Mouse (Mus musculus) liver, embryonic 14.5 days (tissue): ENCODE measurements around the gene Pon1. TPM values are rescaled to one million over a fixed set of nuclear protein-coding genes. Genes with fewer than 3 reads are reported as not detected.

Source experiments
- ATAC-seq: fragments of 200-750 bp; cut with Nextera tagmentation; 2 replicates; pipeline ENCODE4 v1.8.0; 2017; ENCODE audit warnings: moderate number of reproducible peaks, mild to moderate bottlenecking, moderate library complexity; ENCODE audit not compliant: insufficient read depth
- DNase-seq, 3 experiments: peaks; one replicate each; pipeline ENCODE4 v3.0.0-alpha.2; 2012 to 2013; ENCODE audit warnings: low read depth in 3 of 3, low spot score in 3 of 3
- H3K27ac ChIP-seq: fragments of 300-500 bp; sonication (generic); 2 replicates; pipeline ENCODE4 v1.5.1; 2014; ENCODE audit warnings: moderate library complexity, mild to moderate bottlenecking, control low read depth, inconsistent platforms
- H3K27me3 ChIP-seq: fragments of 300-500 bp; sonication (generic); 2 replicates; pipeline ENCODE4 v1.6.1; 2014; ENCODE audit warnings: mild to moderate bottlenecking, low read length, moderate library complexity; ENCODE audit not compliant: control insufficient read depth, insufficient read depth
- H3K36me3 ChIP-seq: fragments of 300-500 bp; sonication (generic); replicated peaks from 2 replicates; pipeline ENCODE4 v1.6.1; 2014; ENCODE audit warnings: low read depth; ENCODE audit not compliant: control insufficient read depth, insufficient read depth
- H3K4me1 ChIP-seq, 2 experiments: fragments of 200-500 bp in 1 of 2; fragments of 300-500 bp in 1 of 2; sonication (generic) in 1 of 2; replicated peaks; 2 replicates each; pipeline ENCODE4 v1.6.1; 2012 to 2014; ENCODE audit warnings: antibody characterized with exemption in 1 of 2, inconsistent platforms in 1 of 2, low read length in 1 of 2; ENCODE audit not compliant: control insufficient read depth in 2 of 2, insufficient read depth in 2 of 2
- H3K4me2 ChIP-seq: fragments of 300-500 bp; sonication (generic); 2 replicates; pipeline ENCODE4 v1.6.1; 2014; ENCODE audit warnings: low read depth, mild to moderate bottlenecking, control low read depth, moderate library complexity
- H3K4me3 ChIP-seq, 2 experiments: fragments of 200-500 bp in 1 of 2; fragments of 300-500 bp in 1 of 2; sonication (generic) in 1 of 2; 2 replicates each; pipeline ENCODE4 v1.5.1; 2012 to 2014; ENCODE audit warnings: low read depth in 2 of 2, low read length in 2 of 2, mild to moderate bottlenecking in 2 of 2, control low read depth in 1 of 2, inconsistent platforms in 1 of 2, moderate library complexity in 1 of 2; ENCODE audit not compliant: insufficient read depth in 1 of 2
- H3K9ac ChIP-seq: fragments of 300-500 bp; sonication (generic); replicated peaks from 2 replicates; pipeline ENCODE4 v1.6.1; 2014; ENCODE audit warnings: mild to moderate bottlenecking, control low read depth, moderate library complexity
- H3K9me3 ChIP-seq: fragments of 300-500 bp; sonication (generic); 2 replicates; pipeline ENCODE4 v1.6.1; 2016; ENCODE audit warnings: low read length, mixed read lengths; ENCODE audit not compliant: control insufficient read depth
- CTCF ChIP-seq: IDR thresholded peaks from 2 replicates; pipeline ENCODE4 v1.5.1; 2016; ENCODE audit warnings: antibody characterized with exemption, low read depth, control low read depth
- EP300 ChIP-seq: IDR thresholded peaks from 2 replicates; pipeline ENCODE4 v1.6.1; 2016; ENCODE audit warnings: antibody characterized with exemption, low read depth
- WGBS: fragments of 180-500 bp; shearing (Covaris S2); extraction: QIAGEN DNeasy Blood & Tissue Kit; methylation state at CpG from one replicate; pipeline ENCODE4 v1.1.7; 2014; ENCODE audit not compliant: insufficient replicate concordance; 5-methylcytosine and 5-hydroxymethylcytosine counted together
- polyA plus RNA-seq, 2 experiments: library from polyadenylated mRNA; depleted of rRNA in 1 of 2; stranded (reverse) in 1 of 2; unstranded in 1 of 2; fragments of >200 nt; fragmentation: Nextera tagmentation in 1 of 2; extraction: Ambion mirVana in 1 of 2; gene quantifications; 2 replicates each; pipeline versions ENCODE4 v1.2.1 to v1.2.3; 2012 to 2014

The Pon1 gene
- polyA plus RNA-seq, 2 experiments = 1.9 to 4.4 TPM

- no peak for DNase-seq
- ATAC-seq = no peak
- no peaks in the 10 kb centered on the region for H3K27me3 ChIP-seq
- no peak overlapping the region for H3K27ac ChIP-seq
- H3K36me3 ChIP-seq = no peaks in the 10 kb centered on the region
- 63% methylated on average over 2 of the region's 2 CpGs for WGBS
- no peak overlapping the region for H3K4me2 ChIP-seq
- H3K9ac ChIP-seq = no peak overlapping the region
- no peak for TF ChIP-seq EP300
- no peak for TF ChIP-seq CTCF
- H3K4me1 ChIP-seq = no peaks in the 10 kb centered on the region
- no peak overlapping the region for H3K4me3 ChIP-seq
- no peaks in the 10 kb centered on the region for H3K9me3 ChIP-seq
These were observed 14.1 kb upstream of the Pon1 start for GRCm38 (mm10) chr6:5207817-5208216.

GRCm38 (mm10) chr6:5199916-5200315 lies 6.2 kb upstream of the Pon1 start:
- peaks cover 0 to 6% of the 10 kb centered on the region in 2 experiments; a peak in 2 of 4 replicates for H3K4me1 ChIP-seq
- DNase-seq (no peak), ATAC-seq (no peak; the same call in 1 of the 2 replicates)
- H3K9me3 ChIP-seq = no peaks in the 10 kb centered on the region
- no peak overlapping the region for H3K27ac ChIP-seq
- H3K36me3 ChIP-seq = no peaks in the 10 kb centered on the region
- no peak overlapping the region for H3K4me2 ChIP-seq
- 51% methylated on average over 3 of the region's 3 CpGs for WGBS
- no peak overlapping the region for H3K4me3 ChIP-seq
- no peaks in the 10 kb centered on the region for H3K27me3 ChIP-seq
- no peak overlapping the region for H3K9ac ChIP-seq
- TF ChIP-seq CTCF (no peak), EP300 (no peak)

- DNase-seq (no peak), ATAC-seq (peak; percentile 36; the same call in 1 of the 2 replicates)
- H3K4me1 ChIP-seq = peaks cover 0 to 6% of the 10 kb centered on the region in 2 experiments; a peak in 2 of 4 replicates
- no peaks in the 10 kb centered on the region for H3K36me3 ChIP-seq
- H3K4me3 ChIP-seq = no peak overlapping the region
- H3K27me3 ChIP-seq = no peaks in the 10 kb centered on the region
- H3K4me2 ChIP-seq = no peak overlapping the region
- H3K9me3 ChIP-seq = no peaks in the 10 kb centered on the region
- 76% methylated on average over 8 of the region's 8 CpGs for WGBS
- no peak overlapping the region for H3K9ac ChIP-seq
- H3K27ac ChIP-seq = no peak overlapping the region
- TF ChIP-seq CTCF (no peak), EP300 (no peak)
These were observed 5.7 kb upstream of the Pon1 start for GRCm38 (mm10) chr6:5199376-5199905.

- no peak for ATAC-seq
- TF ChIP-seq CTCF = no peak
- no peak for TF ChIP-seq EP300
- H3K27me3 ChIP-seq = no peaks in the 10 kb centered on the region
- H3K36me3 ChIP-seq = no peaks in the 10 kb centered on the region
- no peak overlapping the region for H3K4me3 ChIP-seq
- H3K27ac ChIP-seq = no peak overlapping the region
- no peaks in the 10 kb centered on the region for H3K9me3 ChIP-seq
- H3K4me1 ChIP-seq = peaks cover 0 to 6% of the 10 kb centered on the region in 2 experiments; a peak in 2 of 4 replicates
- no peak overlapping the region for H3K9ac ChIP-seq
- 75% methylated on average over 5 of the region's 5 CpGs for WGBS
- no peak for DNase-seq
- H3K4me2 ChIP-seq = no peak overlapping the region
These were observed 4.8 kb upstream of the Pon1 start for GRCm38 (mm10) chr6:5198590-5198989.

GRCm38 (mm10) chr6:5190761-5191160 lies 3.0 kb downstream of the Pon1 start:
- Histone ChIP-seq H3K9me3 (no peaks in the 10 kb centered on the region), H3K4me2 (no peak overlapping the region), H3K4me3 (no peak overlapping the region), H3K27me3 (no peaks in the 10 kb centered on the region), H3K36me3 (no peaks in the 10 kb centered on the region), H3K9ac (no peak overlapping the region), H3K27ac (no peak overlapping the region), H3K4me1 (peaks cover 12 to 19% of the 10 kb centered on the region in 2 experiments)
- ATAC-seq (no peak), DNase-seq (no peak)
- TF ChIP-seq CTCF (no peak), EP300 (no peak)
- WGBS = 47% methylated on average over 4 of the region's 4 CpGs
